Mouse (Mus musculus) testis, adult 10 weeks (tissue): Measurements from ENCODE around the gene Tmem151a. TPM values are rescaled to one million over a fixed set of nuclear protein-coding genes. Genes with fewer than 3 reads are reported as not detected.

ENCODE experiments used
- polyA plus RNA-seq: library from polyadenylated mRNA; stranded (reverse); fragments of 350-450 nt; fragmentation: Illumina TruSeq; extraction: RNeasy Lipid Tissue Mini Kit (QIAGEN cat#74804); gene quantifications from one replicate; pipeline ENCODE4 v1.2.3, GENCODE M21; 2014; ENCODE audit warnings: low read depth, low replicate concordance

Tmem151a gene
- 4.4 TPM for polyA plus RNA-seq

GRCm38 (mm10) chr19:5085145-5085863, at the start of gene Tmem151a:
Gene Tmem151a (minus strand): TSS chr19:5085531.

GRCm38 (mm10) chr19:5118384-5118698, 33.0 kb upstream of the Tmem151a start, which contains the start of gene Klc2:
Gene Klc2 (minus strand): TSS chr19:5118560.

GRCm38 (mm10) chr19:5106731-5107191, 21.4 kb upstream of the Tmem151a start, which contains the start of gene Rab1b:
Gene Rab1b (minus strand): TSS chr19:5107072.

GRCm38 (mm10) chr19:5098363-5099143, 13.2 kb upstream of the Tmem151a start, which contains the start of gene Cnih2:
Gene Cnih2 (minus strand): TSS chr19:5098521.

GRCm38 (mm10) chr19:5087884-5088728, 2.8 kb upstream of the Tmem151a start, which contains the start of gene Yif1a:
Gene Yif1a (plus strand): TSS chr19:5088538.

GRCm38 (mm10) chr19:5067867-5068569, 17.3 kb downstream of the Tmem151a start, which contains the start of gene Cd248:
Gene Cd248 (plus strand): TSS chr19:5068078.

GRCm38 (mm10) chr19:5050047-5050905, 35.1 kb downstream of the Tmem151a start, which contains the start of gene Rin1:
Gene Rin1 (plus strand): TSS chr19:5050481.

GRCm38 (mm10) chr19:5040862-5041523, 44.3 kb downstream of the Tmem151a start, which contains the start of gene Brms1:
Gene Brms1 (plus strand): TSS chr19:5041354.

GRCm38 (mm10) chr19:5038709-5039156, 46.6 kb downstream of the Tmem151a start, which contains the start of the genes B4gat1 and AC124502.3:
Gene B4gat1 (plus strand): TSS chr19:5038826.
Gene AC124502.3 (plus strand): TSS chr19:5038891.

GRCm38 (mm10) chr19:5023621-5024479, 61.5 kb downstream of the Tmem151a start, which contains the start of gene Slc29a2:
Gene Slc29a2 (plus strand): TSS chr19:5023860.

Other genes starting within 250 kb of the Tmem151a start
- gene Ccs, start 246.2 kb downstream of the Tmem151a start, polyA plus RNA-seq, result 1.5 TPM
- 31.7 TPM for gene Ccdc87, start 246.2 kb downstream of the Tmem151a start, polyA plus RNA-seq
- gene Ctsf, start 230.4 kb downstream of the Tmem151a start, polyA plus RNA-seq, result 10.1 TPM
- 0.50 TPM for gene Actn3, start 207.6 kb downstream of the Tmem151a start, polyA plus RNA-seq
- 6.2 TPM for gene Zdhhc24, start 206.9 kb downstream of the Tmem151a start, polyA plus RNA-seq
- 10.4 TPM for gene Bbs1, start 178.9 kb downstream of the Tmem151a start, polyA plus RNA-seq
- gene Dpp3, start 157.2 kb downstream of the Tmem151a start, polyA plus RNA-seq, result 3.0 TPM
- 0.28 TPM for gene Peli3, start 142.4 kb downstream of the Tmem151a start, polyA plus RNA-seq
- gene Mrpl11, start 123.4 kb downstream of the Tmem151a start, polyA plus RNA-seq, result 36.5 TPM
- gene Npas4, start 95.2 kb downstream of the Tmem151a start, polyA plus RNA-seq, result 0.14 TPM
- not detected for gene Slc29a2, start 61.7 kb downstream of the Tmem151a start, polyA plus RNA-seq
- gene B4gat1, start 46.7 kb downstream of the Tmem151a start, polyA plus RNA-seq, result 1.8 TPM
- 1.3 TPM for gene AC124502.3, start 46.6 kb downstream of the Tmem151a start, polyA plus RNA-seq
- 8.2 TPM for gene Brms1, start 44.2 kb downstream of the Tmem151a start, polyA plus RNA-seq
- gene Rin1, start 35.0 kb downstream of the Tmem151a start, polyA plus RNA-seq, result 1.6 TPM
- gene Cd248, start 17.5 kb downstream of the Tmem151a start, polyA plus RNA-seq, result 0.10 TPM
- 24.1 TPM for gene Yif1a, start 3.0 kb upstream of the Tmem151a start, polyA plus RNA-seq
- gene Cnih2, start 13.0 kb upstream of the Tmem151a start, polyA plus RNA-seq, result 1.4 TPM
- 4.9 TPM for gene Rab1b, start 21.5 kb upstream of the Tmem151a start, polyA plus RNA-seq
- gene Klc2, start 33.0 kb upstream of the Tmem151a start, polyA plus RNA-seq, result 6.3 TPM
- 44.3 TPM for gene Pacs1, start 187.6 kb upstream of the Tmem151a start, polyA plus RNA-seq
- gene Sf3b2, start 209.9 kb upstream of the Tmem151a start, polyA plus RNA-seq, result 42.7 TPM
- 0.18 TPM for gene Gal3st3, start 212.8 kb upstream of the Tmem151a start, polyA plus RNA-seq